Mouse (Mus musculus): Measurements from ENCODE around the gene Srbd1. TPM values are rescaled to one million over a fixed set of nuclear protein-coding genes. Genes with fewer than 3 reads are reported as not detected.

Srbd1 gene
- polyA plus RNA-seq, 2 experiments = 8.1 to 10.2 TPM

DNA sequence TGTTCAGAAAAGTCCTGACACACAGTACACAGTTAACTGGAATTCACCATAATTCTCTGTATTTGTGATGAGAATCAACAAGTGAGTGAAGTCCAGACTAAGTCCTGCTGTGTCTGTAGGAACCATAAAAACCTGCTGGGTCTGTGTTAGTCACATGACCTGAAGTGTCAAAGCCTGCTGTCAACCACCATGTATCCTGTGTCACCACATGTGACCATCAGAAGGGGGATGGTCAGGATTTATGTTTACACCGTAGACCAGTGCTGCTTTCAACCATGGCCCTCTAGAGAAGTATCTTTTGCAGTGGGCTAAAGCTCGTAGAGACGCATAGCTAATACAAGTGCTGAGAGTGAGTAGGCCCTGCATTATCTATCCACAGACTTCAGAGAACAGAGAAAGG, 21.8 kb downstream of the Srbd1 start:
- 86% methylated on average over 3 of the region's 3 CpGs for WGBS
- no peak overlapping the region for H3K4me3 ChIP-seq (replicated peaks; ENCODE audit: low read length)
- TF ChIP-seq POLR2A (IDR thresholded peaks at IDR 0.05; ENCODE audit: borderline replicate concordance, extremely low read depth, insufficient read depth, insufficient read length) = no peak
- H3K9me3 ChIP-seq (ENCODE audit: control insufficient read depth, low read length) = no peaks in the 10 kb centered on the region
- no peak overlapping the region for H3K4me2 ChIP-seq (replicated peaks; ENCODE audit: low read depth, low read length, severe bottlenecking)
- DNase-seq (ENCODE audit: low spot score) (no peak), ATAC-seq (ENCODE audit: low FRiP score, low read depth) (no peak)
- no peaks in the 10 kb centered on the region for H3K4me1 ChIP-seq (ENCODE audit: control insufficient read depth, insufficient read depth, low read length)
- H3K27ac ChIP-seq (replicated peaks; ENCODE audit: low read depth, low read length) = no peak overlapping the region
- peaks cover 41% of the 10 kb centered on the region for H3K36me3 ChIP-seq (ENCODE audit: control insufficient read depth, insufficient read depth, low read length)
- H3K27me3 ChIP-seq (ENCODE audit: control insufficient read depth, insufficient read depth, low read length) = no peaks in the 10 kb centered on the region
- no peak overlapping the region for H3K9ac ChIP-seq (ENCODE audit: low read depth, low read length, severe bottlenecking)

DNA sequence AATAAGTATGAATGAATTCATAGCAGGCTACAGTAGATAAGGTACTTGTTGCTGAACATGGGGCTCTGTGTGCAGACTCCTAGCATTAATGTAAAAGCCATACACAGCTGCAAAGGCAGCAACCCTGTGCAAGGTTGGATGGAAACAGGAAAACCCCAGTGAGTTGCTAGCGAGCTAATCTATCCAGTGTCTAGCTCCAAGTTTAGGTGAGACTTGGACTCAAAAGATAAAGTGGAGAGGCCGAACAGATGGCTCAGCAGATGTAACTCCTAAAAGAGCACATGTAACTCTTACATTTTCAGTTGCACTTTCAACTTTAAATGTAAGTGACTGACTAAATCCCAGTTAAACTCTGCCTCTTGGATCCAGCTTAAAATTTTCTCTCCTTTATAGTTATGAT, 48.1 kb downstream of the Srbd1 start:
- no peak for DNase-seq (ENCODE audit: low spot score)
- no peak overlapping the region for H3K4me3 ChIP-seq (replicated peaks; ENCODE audit: low read length)
- H3K4me1 ChIP-seq (ENCODE audit: control insufficient read depth, insufficient read depth, low read length) = no peaks in the 10 kb centered on the region
- no peaks in the 10 kb centered on the region for H3K27me3 ChIP-seq (ENCODE audit: control insufficient read depth, insufficient read depth, low read length)
- peaks cover 16% of the 10 kb centered on the region; the same call in 1 of the 2 replicates for H3K36me3 ChIP-seq (ENCODE audit: control insufficient read depth, insufficient read depth, low read length)
- H3K4me2 ChIP-seq (replicated peaks; ENCODE audit: low read depth, low read length, severe bottlenecking) = no peak overlapping the region
- H3K27ac ChIP-seq (replicated peaks; ENCODE audit: low read depth, low read length) = no peak overlapping the region
- no peak for TF ChIP-seq POLR2A (IDR thresholded peaks at IDR 0.05; ENCODE audit: borderline replicate concordance, extremely low read depth, insufficient read depth, insufficient read length)
- no peak overlapping the region for H3K9ac ChIP-seq (ENCODE audit: low read depth, low read length, severe bottlenecking)
- no peaks in the 10 kb centered on the region for H3K9me3 ChIP-seq (ENCODE audit: control insufficient read depth, low read length)
- ATAC-seq (ENCODE audit: low FRiP score, low read depth) = no peak
- 82% methylated on average over 2 of the region's 2 CpGs for WGBS

GRCm38 (mm10) chr17:86093124-86093523, 51.9 kb downstream of the Srbd1 start:
- Histone ChIP-seq H3K27me3 (ENCODE audit: control insufficient read depth, insufficient read depth, low read length) (no peaks in the 10 kb centered on the region), H3K4me1 (ENCODE audit: control insufficient read depth, insufficient read depth, low read length) (no peaks in the 10 kb centered on the region), H3K27ac (replicated peaks; ENCODE audit: low read depth, low read length) (no peak overlapping the region), H3K4me3 (replicated peaks; ENCODE audit: low read length) (no peak overlapping the region), H3K4me2 (replicated peaks; ENCODE audit: low read depth, low read length, severe bottlenecking) (no peak overlapping the region), H3K9me3 (ENCODE audit: control insufficient read depth, low read length) (no peaks in the 10 kb centered on the region), H3K9ac (ENCODE audit: low read depth, low read length, severe bottlenecking) (no peak overlapping the region), H3K36me3 (ENCODE audit: control insufficient read depth, insufficient read depth, low read length) (peaks cover 1% of the 10 kb centered on the region; the same call in 1 of the 2 replicates)
- ATAC-seq (ENCODE audit: low FRiP score, low read depth) = no peak
- 97% methylated on average over 1 of the region's 1 CpGs for WGBS
- no peak for TF ChIP-seq POLR2A (IDR thresholded peaks at IDR 0.05; ENCODE audit: borderline replicate concordance, extremely low read depth, insufficient read depth, insufficient read length)
- DNase-seq (ENCODE audit: low spot score) = no peak

GRCm38 (mm10) chr17:86091631-86092030, 53.3 kb downstream of the Srbd1 start:
- no peak overlapping the region for H3K4me2 ChIP-seq (replicated peaks; ENCODE audit: low read depth, low read length, severe bottlenecking)
- H3K4me1 ChIP-seq (ENCODE audit: control insufficient read depth, insufficient read depth, low read length) = no peaks in the 10 kb centered on the region
- H3K9ac ChIP-seq (ENCODE audit: low read depth, low read length, severe bottlenecking) = no peak overlapping the region
- ATAC-seq (ENCODE audit: low FRiP score, low read depth) = no peak
- peak; percentile 7 for DNase-seq (ENCODE audit: low spot score)
- no peaks in the 10 kb centered on the region for H3K27me3 ChIP-seq (ENCODE audit: control insufficient read depth, insufficient read depth, low read length)
- H3K9me3 ChIP-seq (ENCODE audit: control insufficient read depth, low read length) = no peaks in the 10 kb centered on the region
- no peak for TF ChIP-seq POLR2A (IDR thresholded peaks at IDR 0.05; ENCODE audit: borderline replicate concordance, extremely low read depth, insufficient read depth, insufficient read length)
- no peak overlapping the region for H3K4me3 ChIP-seq (replicated peaks; ENCODE audit: low read length)
- no peaks in the 10 kb centered on the region for H3K36me3 ChIP-seq (ENCODE audit: control insufficient read depth, insufficient read depth, low read length)
- no peak overlapping the region for H3K27ac ChIP-seq (replicated peaks; ENCODE audit: low read depth, low read length)
- 73% methylated on average over 1 of the region's 1 CpGs for WGBS

DNA sequence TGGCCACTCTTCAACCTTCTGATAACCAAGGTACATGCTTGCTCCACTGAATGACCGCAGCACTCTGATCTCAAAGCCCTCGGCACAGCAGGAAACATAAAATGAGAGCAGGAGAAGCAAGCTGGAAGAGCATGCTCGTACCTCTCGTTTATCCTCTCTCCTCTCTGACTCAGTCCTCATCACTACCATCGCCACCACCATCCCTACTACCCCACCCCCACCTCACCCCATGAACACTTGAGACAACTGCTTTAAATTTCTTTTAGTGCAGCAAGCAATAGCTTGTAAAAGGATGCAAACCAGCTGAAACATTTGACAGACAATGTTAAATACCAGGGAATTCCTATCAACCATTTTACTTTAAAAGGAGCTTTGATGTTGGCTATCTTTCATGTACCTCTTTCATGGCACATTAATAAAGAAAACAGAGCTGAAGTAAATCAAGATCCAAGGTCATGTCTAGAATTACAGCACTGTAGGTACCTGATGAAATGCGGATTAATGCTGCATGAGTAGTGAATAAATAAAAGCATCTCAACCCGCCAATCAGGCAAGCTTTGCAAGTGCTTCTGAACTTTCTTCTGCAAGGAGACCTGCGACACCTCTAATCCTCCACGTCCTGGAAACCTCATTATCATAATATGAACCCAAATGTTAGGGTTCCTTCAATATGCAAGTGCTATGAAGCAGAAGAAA, 54.9 kb downstream of the Srbd1 start:
- Histone ChIP-seq H3K9ac (ENCODE audit: low read depth, low read length, severe bottlenecking) (no peak overlapping the region), H3K4me2 (replicated peaks; ENCODE audit: low read depth, low read length, severe bottlenecking) (no peak overlapping the region), H3K36me3 (ENCODE audit: control insufficient read depth, insufficient read depth, low read length) (no peaks in the 10 kb centered on the region), H3K4me3 (replicated peaks; ENCODE audit: low read length) (no peak overlapping the region), H3K9me3 (ENCODE audit: control insufficient read depth, low read length) (no peaks in the 10 kb centered on the region), H3K27ac (replicated peaks; ENCODE audit: low read depth, low read length) (no peak overlapping the region), H3K4me1 (ENCODE audit: control insufficient read depth, insufficient read depth, low read length) (no peaks in the 10 kb centered on the region), H3K27me3 (ENCODE audit: control insufficient read depth, insufficient read depth, low read length) (no peaks in the 10 kb centered on the region)
- ATAC-seq (ENCODE audit: low FRiP score, low read depth) = no peak
- TF ChIP-seq POLR2A (IDR thresholded peaks at IDR 0.05; ENCODE audit: borderline replicate concordance, extremely low read depth, insufficient read depth, insufficient read length) = no peak
- DNase-seq (ENCODE audit: low spot score) = no peak
- WGBS = 39% methylated on average over 9 of the region's 9 CpGs

Data from limb, embryonic 14.5 days (tissue).